Mouse (Mus musculus): ENCODE data around the gene Pgbd1.

GRCm38 (mm10) chr13:21486881-21487280 is 46.0 kb upstream of the Pgbd1 start:
- TF ChIP-seq POLR2A (IDR thresholded peaks at IDR 0.05; ENCODE audit: low read depth, low read length): no peak
- no peak for TF ChIP-seq CTCF (conservative IDR thresholded peaks at IDR 0.05; ENCODE audit: insufficient read depth, insufficient read length, low read depth, low read length)
